Mouse (Mus musculus): ENCODE measurements around the gene Homer3. TPM values are rescaled to one million over a fixed set of nuclear protein-coding genes. Genes with fewer than 3 reads are reported as not detected.

Homer3 gene
- polyA plus RNA-seq (2012; rRNA removed) = 34.4 and 37.9 TPM in 2 replicates

- peak; percentile 88 for DNase-seq (ENCODE audit: low spot score)
These were observed at the start of gene Homer3 for GRCm38 (mm10) chr8:70282603-70283135. Homer3 (plus strand) TSS chr8:70282827.

GRCm38 (mm10) chr8:70233606-70234005 is 49.0 kb upstream of the Homer3 start:
- no peak for DNase-seq (ENCODE audit: low spot score)

DNA sequence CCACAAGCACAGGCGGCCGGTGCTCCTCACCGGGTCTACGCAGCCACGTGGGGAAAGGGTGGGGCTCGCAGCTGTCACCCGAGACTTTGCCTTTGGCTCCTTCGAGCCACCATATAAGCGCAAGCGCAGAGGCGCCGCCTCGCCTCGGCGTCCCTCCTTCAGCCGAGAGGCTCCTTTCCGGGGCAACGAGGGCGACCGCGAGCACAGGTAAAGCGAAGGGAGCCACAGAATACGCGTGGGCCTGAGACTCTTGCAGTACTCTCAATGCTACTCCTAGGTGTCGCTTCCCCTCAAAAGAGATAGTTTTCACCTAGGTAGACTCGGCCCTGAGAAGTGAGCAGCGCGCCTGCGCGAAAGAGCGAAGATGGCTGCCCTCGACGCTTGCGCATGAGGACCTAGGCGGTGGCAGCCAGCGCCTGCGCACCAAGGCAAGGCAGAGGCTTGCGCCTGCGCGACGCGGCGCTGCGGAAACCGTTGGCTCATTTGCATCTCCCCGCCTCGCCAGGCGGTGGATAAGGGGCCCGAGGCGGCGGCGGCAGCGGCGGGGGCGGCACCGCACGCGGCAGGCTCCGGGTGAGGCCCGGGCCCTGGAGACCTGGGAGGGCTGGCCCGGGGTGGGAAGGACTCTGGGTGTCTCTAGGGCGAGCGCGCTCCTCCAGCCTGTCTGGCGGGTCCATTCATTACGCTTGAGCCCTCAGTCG is 48.4 kb upstream of the Homer3 start, which contains the start of the genes Sugp2 and Armc6:
TSS of gene Sugp2 (plus strand) at position 147 of the 701 bp plus-strand sequence.
TSS of gene Armc6 (minus strand) at position 387 of the 701 bp plus-strand sequence.
- peak; percentile 94 for DNase-seq (ENCODE audit: low spot score)

DNA sequence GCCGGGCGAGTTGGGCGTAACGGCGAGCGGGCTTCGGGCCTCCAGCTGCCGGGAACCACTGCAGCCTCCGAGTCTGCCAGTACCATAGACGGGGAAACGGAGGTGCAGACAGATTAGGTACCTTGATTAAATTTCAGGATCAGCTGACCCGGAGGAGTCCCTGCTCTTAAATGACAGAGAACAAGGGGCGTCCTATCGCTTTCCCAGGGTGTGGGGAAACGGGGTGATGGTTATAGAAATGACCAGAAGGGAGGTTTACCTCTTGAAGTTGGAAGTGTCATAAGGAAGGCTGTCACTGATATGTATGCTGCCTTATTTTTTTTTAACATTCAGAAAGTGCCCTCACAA is 47.9 kb upstream of the Homer3 start:
- DNase-seq (ENCODE audit: low spot score) = no peak

DNA sequence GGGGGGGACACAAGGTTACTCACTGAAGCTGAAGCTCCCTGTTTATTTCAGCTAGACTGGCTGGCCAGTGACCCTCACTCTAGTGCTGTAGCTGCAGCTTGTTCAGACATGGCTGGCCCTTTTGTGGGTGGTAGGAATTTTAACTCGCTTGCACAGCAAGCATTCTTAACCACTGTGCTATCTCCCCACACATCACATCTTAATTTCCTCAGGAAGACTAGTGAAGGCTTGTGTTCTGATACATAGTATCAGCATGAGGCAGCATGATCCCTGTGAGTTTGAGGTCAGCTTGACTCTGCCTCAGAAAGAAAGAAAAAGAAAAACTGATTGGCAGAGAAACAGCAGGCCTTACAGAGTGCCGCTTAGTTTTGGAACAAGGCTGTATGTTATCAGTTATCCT is 44.8 kb upstream of the Homer3 start:
- no peak for DNase-seq (ENCODE audit: low spot score)

DNA sequence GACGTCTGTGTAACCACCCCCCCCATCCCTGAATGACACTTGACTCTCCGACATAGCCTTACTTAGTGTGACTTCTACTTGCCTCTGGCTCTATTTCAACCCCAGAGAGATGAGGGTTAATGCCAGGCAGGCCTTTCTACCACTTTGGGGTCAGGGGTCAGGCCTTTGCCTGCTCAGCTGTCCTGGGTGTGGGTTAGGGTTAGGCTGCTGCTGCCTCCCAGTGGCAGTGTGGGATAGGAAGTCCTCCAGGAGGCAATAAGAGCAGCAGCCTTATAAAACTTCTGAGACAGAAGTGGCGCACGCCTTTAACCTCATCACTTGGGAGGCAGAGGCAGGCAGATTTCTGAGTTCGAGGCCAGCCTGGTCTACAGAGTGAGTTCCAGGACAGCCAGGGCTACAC is 42.0 kb upstream of the Homer3 start:
- DNase-seq (ENCODE audit: low spot score) = no peak

GRCm38 (mm10) chr8:70246622-70247021 is 36.0 kb upstream of the Homer3 start:
- DNase-seq (ENCODE audit: low spot score) = no peak

DNA sequence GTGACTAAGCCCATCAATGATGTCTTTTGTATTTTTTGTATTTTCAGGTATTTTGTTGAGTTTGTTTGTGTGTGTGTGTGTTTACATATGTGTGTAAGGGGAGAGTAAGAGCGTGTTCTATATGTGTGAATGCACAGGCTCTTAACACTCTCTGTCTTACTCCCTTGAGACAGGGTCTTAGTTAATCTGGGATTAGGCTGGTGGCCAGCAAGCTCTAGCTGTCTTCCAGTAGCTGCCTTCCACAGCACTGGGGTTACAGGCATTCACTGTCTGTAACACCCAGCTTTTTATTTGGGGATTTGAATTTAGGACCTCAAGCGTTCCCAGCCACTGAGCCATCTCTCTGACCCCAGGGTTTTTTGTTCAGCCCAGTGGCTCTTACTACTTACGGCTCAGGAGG is 34.8 kb upstream of the Homer3 start:
- DNase-seq (ENCODE audit: low spot score) = no peak

- DNase-seq (ENCODE audit: low spot score) = no peak
These were observed 28.0 kb upstream of the Homer3 start for GRCm38 (mm10) chr8:70254628-70255027.

- DNase-seq (ENCODE audit: low spot score) = no peak
These were observed 25.2 kb upstream of the Homer3 start for GRCm38 (mm10) chr8:70257456-70257855.

- DNase-seq (ENCODE audit: low spot score) = no peak
These were observed 24.0 kb upstream of the Homer3 start for GRCm38 (mm10) chr8:70258600-70258999.

- no peak for DNase-seq (ENCODE audit: low spot score)
These were observed 23.6 kb upstream of the Homer3 start for GRCm38 (mm10) chr8:70259043-70259442.

GRCm38 (mm10) chr8:70267674-70268073 is 15.0 kb upstream of the Homer3 start:
- no peak for DNase-seq (ENCODE audit: low spot score)

DNA sequence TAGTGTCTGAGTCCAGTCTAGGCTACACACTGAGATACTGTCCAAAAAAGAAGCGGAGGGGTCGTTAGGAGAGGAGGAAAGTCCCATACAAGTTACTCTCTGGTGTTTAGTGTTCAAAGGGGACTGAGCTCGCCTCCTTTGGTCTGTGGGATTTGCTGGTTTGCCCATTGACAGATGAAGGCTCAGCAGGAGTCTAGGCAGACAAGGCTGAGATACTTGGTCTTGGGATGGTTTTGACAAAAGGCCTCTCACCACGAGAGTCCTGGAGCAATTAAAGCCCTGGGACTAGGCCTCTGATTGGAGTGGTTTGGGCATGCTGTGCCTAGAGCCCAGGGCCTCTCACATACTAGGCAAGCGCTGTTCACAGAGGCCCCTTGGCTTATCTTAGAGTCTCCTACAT is 14.3 kb upstream of the Homer3 start:
- no peak for DNase-seq (ENCODE audit: low spot score)

- no peak for DNase-seq (ENCODE audit: low spot score)
These were observed 13.6 kb upstream of the Homer3 start for GRCm38 (mm10) chr8:70268799-70269565.

- no peak for DNase-seq (ENCODE audit: low spot score)
These were observed 9.7 kb upstream of the Homer3 start for GRCm38 (mm10) chr8:70272949-70273348.

GRCm38 (mm10) chr8:70274350-70274749 is 8.3 kb upstream of the Homer3 start:
- DNase-seq (ENCODE audit: low spot score) = no peak

DNA sequence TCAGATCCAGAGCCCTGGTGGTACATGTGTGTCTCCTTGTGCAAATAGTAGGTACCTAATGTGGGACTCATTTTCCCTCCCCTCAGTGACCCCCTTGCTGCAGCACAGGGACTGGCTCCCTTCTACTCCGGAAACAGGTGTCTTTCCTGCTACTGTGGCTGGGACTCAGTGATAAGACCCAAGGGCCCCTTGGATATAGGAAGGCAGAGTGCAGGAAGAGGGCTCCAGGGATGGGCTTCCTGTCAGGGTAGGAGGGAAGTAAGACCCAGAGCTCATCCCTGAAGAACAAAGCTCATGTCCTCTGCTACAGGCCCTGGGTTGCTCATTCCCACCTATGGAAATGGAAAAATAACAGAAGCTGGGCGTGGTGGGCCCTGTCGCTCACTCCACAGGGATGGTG is 6.2 kb upstream of the Homer3 start:
- no peak for DNase-seq (ENCODE audit: low spot score)

DNA sequence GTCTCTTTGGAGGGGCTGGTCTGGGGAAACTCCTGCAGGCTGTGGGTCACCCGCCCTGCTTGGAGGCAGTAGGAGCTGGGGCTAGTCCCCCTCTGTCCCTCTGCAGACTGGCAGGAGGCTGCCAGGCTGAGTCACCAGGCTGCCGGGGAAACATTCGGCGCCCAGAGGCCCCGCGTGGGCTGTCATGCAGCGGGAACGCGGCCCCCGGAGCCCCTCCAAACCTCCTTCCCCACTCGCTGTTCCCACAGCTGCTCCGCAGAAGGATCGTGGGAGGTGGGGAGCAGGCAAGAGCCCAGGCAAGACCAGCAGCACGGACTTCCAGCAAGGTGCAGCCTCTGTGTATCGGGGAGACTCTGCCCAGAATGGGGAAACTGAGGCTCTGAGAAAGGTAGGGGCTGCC is 4.5 kb upstream of the Homer3 start:
- DNase-seq (ENCODE audit: low spot score) = no peak

DNA sequence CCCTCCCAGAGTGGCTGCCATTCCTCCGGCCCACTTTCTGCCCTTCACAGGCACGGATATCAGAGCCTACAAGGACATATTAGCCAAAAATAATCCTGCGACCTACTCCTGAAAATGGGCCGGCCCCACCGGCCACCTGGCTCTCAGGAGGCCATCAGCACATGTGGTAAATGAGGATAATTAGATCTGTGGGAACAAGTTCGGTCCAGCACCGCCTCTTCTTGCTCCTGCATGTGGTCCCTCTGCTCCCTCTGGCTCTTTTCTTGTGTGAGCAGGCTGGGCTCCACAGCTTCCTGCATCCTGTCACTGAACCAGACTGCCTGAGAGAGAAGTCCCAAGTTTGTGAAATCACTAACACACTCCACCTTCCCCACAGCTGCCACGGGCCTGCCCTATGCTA is 3.4 kb upstream of the Homer3 start:
- no peak for DNase-seq (ENCODE audit: low spot score)

DNA sequence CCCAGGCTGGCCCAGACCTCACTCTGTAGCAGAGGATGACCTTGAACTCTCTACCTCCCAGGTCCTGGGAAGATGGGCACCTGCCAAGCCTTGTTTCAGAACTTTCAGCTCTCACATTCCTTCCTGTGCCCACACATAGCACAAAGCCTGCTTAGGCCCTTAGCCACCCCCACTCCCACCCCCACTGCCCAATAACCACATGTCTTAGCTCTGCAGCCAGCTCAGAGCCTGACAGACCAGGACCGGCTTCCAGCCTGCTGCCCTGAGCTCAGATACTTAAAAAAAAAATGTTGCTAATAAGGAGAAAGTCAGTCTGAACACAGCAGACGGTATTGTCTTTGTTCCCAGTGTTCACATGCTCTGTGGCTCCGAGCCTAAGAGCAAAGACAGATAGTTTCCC is 1.6 kb upstream of the Homer3 start:
- DNase-seq (ENCODE audit: low spot score) = no peak

- DNase-seq (ENCODE audit: low spot score) = peak; percentile 49
These were observed 780 bp downstream of the Homer3 start for GRCm38 (mm10) chr8:70283136-70284077.

Data from urinary bladder, adult 2 months (tissue).